Mouse (Mus musculus): Measurements from ENCODE around the gene Cul4a.

Gene Cul4a

GRCm38 (mm10) chr8:13179482-13179881, 74.1 kb downstream of the Cul4a start:
- in situ Hi-C loops (cut with MseI, MboI), result no loop called here

GRCm38 (mm10) chr8:13179948-13180347, 74.5 kb downstream of the Cul4a start:
- in situ Hi-C loops (cut with MseI, MboI), result no loop called here

GRCm38 (mm10) chr8:13180408-13180807, 75.0 kb downstream of the Cul4a start:
- in situ Hi-C loops (cut with MseI, MboI), result no loop called here

GRCm38 (mm10) chr8:13180911-13181690, 75.7 kb downstream of the Cul4a start:
- in situ Hi-C loops (cut with MseI, MboI), result no loop called here

GRCm38 (mm10) chr8:13181691-13181976, 76.2 kb downstream of the Cul4a start:
- in situ Hi-C loops (cut with MseI, MboI), result no loop called here

- in situ Hi-C loops (cut with MseI, MboI), result no loop called here
These were observed 81.4 kb downstream of the Cul4a start for GRCm38 (mm10) chr8:13186819-13187218.

GRCm38 (mm10) chr8:13187229-13187628, 81.8 kb downstream of the Cul4a start:
- in situ Hi-C loops (cut with MseI, MboI), result no loop called here

- in situ Hi-C loops (cut with MseI, MboI), result no loop called here
These were observed 82.2 kb downstream of the Cul4a start for GRCm38 (mm10) chr8:13187638-13188037.

- in situ Hi-C loops (cut with MseI, MboI), result no loop called here
These were observed 82.7 kb downstream of the Cul4a start for GRCm38 (mm10) chr8:13188052-13188555.

- in situ Hi-C loops (cut with MseI, MboI), result no loop called here
These were observed 83.4 kb downstream of the Cul4a start for GRCm38 (mm10) chr8:13188857-13189256.

- in situ Hi-C loops (cut with MseI, MboI), result no loop called here
These were observed 84.8 kb downstream of the Cul4a start for GRCm38 (mm10) chr8:13190235-13190634.

- in situ Hi-C loops (cut with MseI, MboI), result no loop called here
These were observed 89.4 kb downstream of the Cul4a start for GRCm38 (mm10) chr8:13194818-13195217.

GRCm38 (mm10) chr8:13197493-13197892, 92.1 kb downstream of the Cul4a start:
- in situ Hi-C loops (cut with MseI, MboI), result no loop called here

Measured in mouse trophoblast stem cell (cell line).